Mouse (Mus musculus) midbrain, embryonic 12.5 days (tissue): ENCODE measurements around the gene Scarb1. TPM values are rescaled to one million over a fixed set of nuclear protein-coding genes. Genes with fewer than 3 reads are reported as not detected.

ENCODE experiments used
- ATAC-seq: fragments of 200-750 bp; cut with Nextera tagmentation; 2 replicates; pipeline ENCODE4 v1.8.0; 2017; ENCODE audit warnings: low read depth, moderate TSS enrichment, moderate library complexity; ENCODE audit not compliant: low FRiP score
- H3K27ac ChIP-seq: fragments of 300-500 bp; sonication (generic); replicated peaks from 2 replicates; pipeline ENCODE4 v1.5.1; 2016; ENCODE audit warnings: mild to moderate bottlenecking
- H3K27me3 ChIP-seq: fragments of 300-500 bp; sonication (generic); 2 replicates; pipeline ENCODE4 v1.6.1; 2016; ENCODE audit warnings: mild to moderate bottlenecking
- H3K36me3 ChIP-seq: fragments of 300-500 bp; sonication (generic); 2 replicates; pipeline ENCODE4 v1.6.1; 2016
- H3K4me1 ChIP-seq: fragments of 300-500 bp; sonication (generic); 2 replicates; pipeline ENCODE4 v1.6.1; 2016
- H3K4me2 ChIP-seq: fragments of 300-500 bp; sonication (generic); replicated peaks from 2 replicates; pipeline ENCODE4 v1.6.1; 2016; ENCODE audit warnings: mild to moderate bottlenecking, moderate library complexity
- H3K4me3 ChIP-seq: fragments of 300-500 bp; sonication (generic); 2 replicates; pipeline ENCODE4 v1.5.1; 2016; ENCODE audit warnings: mild to moderate bottlenecking
- H3K9ac ChIP-seq: fragments of 300-500 bp; sonication (generic); replicated peaks from 2 replicates; pipeline ENCODE4 v1.6.1; 2016; ENCODE audit warnings: mild to moderate bottlenecking, moderate library complexity
- H3K9me3 ChIP-seq: fragments of 300-500 bp; sonication (generic); 2 replicates; pipeline ENCODE4 v1.6.1; 2016; ENCODE audit warnings: mild to moderate bottlenecking
- WGBS: fragments of 180-500 bp; shearing (Covaris S2); methylation state at CpG from one replicate; pipeline ENCODE4 v1.1.7; 2016; 5-methylcytosine and 5-hydroxymethylcytosine counted together
- polyA plus RNA-seq: library from polyadenylated mRNA; unstranded; fragments of >200 nt; fragmentation: Nextera tagmentation; extraction: Ambion mirVana; gene quantifications from 2 replicates; pipeline ENCODE4 v1.2.1, GENCODE M21; 2016

The Scarb1 gene
- polyA plus RNA-seq, 1 experiment from 2014 or later, result 27.8 TPM

GRCm38 (mm10) chr5:125339851-125340531 is 903 bp downstream of the Scarb1 start:
- H3K4me1 ChIP-seq, result peaks cover 36% of the 10 kb centered on the region
- no peaks in the 10 kb centered on the region for H3K9me3 ChIP-seq
- 0 out of 2 replicates have a peak, but pooled peaks have one; percentile 11 for ATAC-seq
- H3K36me3 ChIP-seq, result no peaks in the 10 kb centered on the region
- H3K4me2 ChIP-seq, result peak overlapping the region; percentile 76
- H3K27me3 ChIP-seq, result peaks cover 15% of the 10 kb centered on the region
- no peak overlapping the region for H3K27ac ChIP-seq
- peak overlapping the region; percentile 59 for H3K4me3 ChIP-seq
- peak overlapping the region; percentile 56 for H3K9ac ChIP-seq
- WGBS, result 2% methylated on average over 25 of the region's 25 CpGs

GRCm38 (mm10) chr5:125339108-125339751 is 1.7 kb downstream of the Scarb1 start:
- peaks cover 15% of the 10 kb centered on the region for H3K27me3 ChIP-seq
- no peaks in the 10 kb centered on the region for H3K9me3 ChIP-seq
- H3K4me3 ChIP-seq, result peak overlapping the region; percentile 59
- H3K4me1 ChIP-seq, result peaks cover 36% of the 10 kb centered on the region
- ATAC-seq, result no peak
- peak overlapping the region; percentile 76 for H3K4me2 ChIP-seq
- H3K27ac ChIP-seq, result no peak overlapping the region
- H3K9ac ChIP-seq, result no peak overlapping the region
- no peaks in the 10 kb centered on the region for H3K36me3 ChIP-seq
- 2% methylated on average over 18 of the region's 18 CpGs for WGBS

GRCm38 (mm10) chr5:125337526-125337925 is 3.4 kb downstream of the Scarb1 start:
- peaks cover 15% of the 10 kb centered on the region for H3K27me3 ChIP-seq
- WGBS, result 57% methylated on average over 7 of the region's 7 CpGs
- H3K4me1 ChIP-seq, result peaks cover 36% of the 10 kb centered on the region
- no peaks in the 10 kb centered on the region for H3K9me3 ChIP-seq
- no peak for ATAC-seq
- no peak overlapping the region for H3K4me2 ChIP-seq
- no peak overlapping the region for H3K4me3 ChIP-seq
- H3K27ac ChIP-seq, result no peak overlapping the region
- H3K36me3 ChIP-seq, result no peaks in the 10 kb centered on the region
- no peak overlapping the region for H3K9ac ChIP-seq

- WGBS, result 34% methylated on average over 9 of the region's 9 CpGs
- Histone ChIP-seq H3K4me1 (peaks cover 36% of the 10 kb centered on the region), H3K4me3 (no peak overlapping the region), H3K36me3 (no peaks in the 10 kb centered on the region), H3K27me3 (peaks cover 15% of the 10 kb centered on the region), H3K4me2 (no peak overlapping the region), H3K9ac (no peak overlapping the region), H3K9me3 (no peaks in the 10 kb centered on the region), H3K27ac (no peak overlapping the region)
- no peak for ATAC-seq
Measured at GRCm38 (mm10) chr5:125337012-125337411, 3.9 kb downstream of the Scarb1 start.

- Histone ChIP-seq H3K9me3 (no peaks in the 10 kb centered on the region), H3K4me2 (no peak overlapping the region), H3K27me3 (no peaks in the 10 kb centered on the region), H3K27ac (no peak overlapping the region), H3K4me3 (no peak overlapping the region), H3K4me1 (peaks cover 11% of the 10 kb centered on the region), H3K36me3 (no peaks in the 10 kb centered on the region), H3K9ac (no peak overlapping the region)
- 85% methylated on average over 6 of the region's 6 CpGs for WGBS
- ATAC-seq, result no peak
Measured at GRCm38 (mm10) chr5:125333009-125333408, 7.9 kb downstream of the Scarb1 start.

- Histone ChIP-seq H3K9me3 (no peaks in the 10 kb centered on the region), H3K4me2 (no peak overlapping the region), H3K9ac (no peak overlapping the region), H3K4me1 (peaks cover 11% of the 10 kb centered on the region), H3K27ac (no peak overlapping the region), H3K4me3 (no peak overlapping the region), H3K36me3 (no peaks in the 10 kb centered on the region), H3K27me3 (no peaks in the 10 kb centered on the region)
- ATAC-seq, result no peak
- 92% methylated on average over 4 of the region's 4 CpGs for WGBS
Measured at GRCm38 (mm10) chr5:125332333-125332732, 8.6 kb downstream of the Scarb1 start.

- Histone ChIP-seq H3K27me3 (no peaks in the 10 kb centered on the region), H3K9ac (no peak overlapping the region), H3K4me1 (peaks cover 5% of the 10 kb centered on the region; the same call in 1 of the 2 replicates), H3K27ac (no peak overlapping the region), H3K4me2 (no peak overlapping the region), H3K36me3 (no peaks in the 10 kb centered on the region), H3K4me3 (no peak overlapping the region), H3K9me3 (no peaks in the 10 kb centered on the region)
- no peak for ATAC-seq
- WGBS, result 46% methylated on average over 3 of the region's 3 CpGs
Measured at GRCm38 (mm10) chr5:125331811-125332210, 9.1 kb downstream of the Scarb1 start.

GRCm38 (mm10) chr5:125331094-125331493 is 9.8 kb downstream of the Scarb1 start:
- H3K9me3 ChIP-seq, result no peaks in the 10 kb centered on the region
- H3K4me3 ChIP-seq, result no peak overlapping the region
- H3K27ac ChIP-seq, result no peak overlapping the region
- H3K9ac ChIP-seq, result no peak overlapping the region
- H3K36me3 ChIP-seq, result no peaks in the 10 kb centered on the region
- 40% methylated on average over 3 of the region's 3 CpGs for WGBS
- H3K4me2 ChIP-seq, result no peak overlapping the region
- H3K4me1 ChIP-seq, result peaks cover 5% of the 10 kb centered on the region; the same call in 1 of the 2 replicates
- ATAC-seq, result no peak
- no peaks in the 10 kb centered on the region for H3K27me3 ChIP-seq

- WGBS, result 76% methylated on average over 8 of the region's 8 CpGs
- peaks cover 5% of the 10 kb centered on the region; the same call in 1 of the 2 replicates for H3K4me1 ChIP-seq
- no peak overlapping the region for H3K4me2 ChIP-seq
- H3K4me3 ChIP-seq, result no peak overlapping the region
- ATAC-seq, result no peak
- H3K27me3 ChIP-seq, result no peaks in the 10 kb centered on the region
- H3K36me3 ChIP-seq, result no peaks in the 10 kb centered on the region
- H3K9ac ChIP-seq, result no peak overlapping the region
- no peaks in the 10 kb centered on the region for H3K9me3 ChIP-seq
- H3K27ac ChIP-seq, result no peak overlapping the region
Measured at GRCm38 (mm10) chr5:125330656-125331055, 10.2 kb downstream of the Scarb1 start.

GRCm38 (mm10) chr5:125330191-125330590 is 10.7 kb downstream of the Scarb1 start:
- Histone ChIP-seq H3K4me1 (peaks cover 5% of the 10 kb centered on the region; the same call in 1 of the 2 replicates), H3K27ac (no peak overlapping the region), H3K4me2 (no peak overlapping the region), H3K4me3 (no peak overlapping the region), H3K36me3 (no peaks in the 10 kb centered on the region), H3K27me3 (no peaks in the 10 kb centered on the region), H3K9ac (no peak overlapping the region), H3K9me3 (no peaks in the 10 kb centered on the region)
- ATAC-seq, result no peak
- WGBS, result 85% methylated on average over 9 of the region's 9 CpGs

- H3K4me1 ChIP-seq, result peaks cover 5% of the 10 kb centered on the region; the same call in 1 of the 2 replicates
- H3K9me3 ChIP-seq, result no peaks in the 10 kb centered on the region
- H3K4me2 ChIP-seq, result peak overlapping the region; percentile 51
- ATAC-seq, result peak; percentile 82
- WGBS, result 61% methylated on average over 18 of the region's 18 CpGs
- no peak overlapping the region for H3K27ac ChIP-seq
- H3K36me3 ChIP-seq, result no peaks in the 10 kb centered on the region
- no peak overlapping the region; the same call in 1 of the 2 replicates for H3K9ac ChIP-seq
- H3K4me3 ChIP-seq, result peak overlapping the region; percentile 38
- no peaks in the 10 kb centered on the region for H3K27me3 ChIP-seq
Measured at GRCm38 (mm10) chr5:125327596-125328385, 13.1 kb downstream of the Scarb1 start.

GRCm38 (mm10) chr5:125326351-125326750 is 14.5 kb downstream of the Scarb1 start:
- 92% methylated on average over 8 of the region's 8 CpGs for WGBS
- Histone ChIP-seq H3K4me1 (no peaks in the 10 kb centered on the region), H3K36me3 (no peaks in the 10 kb centered on the region), H3K27me3 (no peaks in the 10 kb centered on the region), H3K4me2 (no peak overlapping the region), H3K27ac (no peak overlapping the region), H3K9ac (no peak overlapping the region), H3K4me3 (no peak overlapping the region), H3K9me3 (no peaks in the 10 kb centered on the region)
- ATAC-seq, result no peak
